Mouse (Mus musculus) MN1 (cell line): Measurements from ENCODE around the gene Hsp90ab1.

Experiments used
- DNase-seq: peaks from one replicate; pipeline ENCODE4 v3.0.0-alpha.2; 2016; ENCODE audit warnings: low spot score

Gene Hsp90ab1

DNA sequence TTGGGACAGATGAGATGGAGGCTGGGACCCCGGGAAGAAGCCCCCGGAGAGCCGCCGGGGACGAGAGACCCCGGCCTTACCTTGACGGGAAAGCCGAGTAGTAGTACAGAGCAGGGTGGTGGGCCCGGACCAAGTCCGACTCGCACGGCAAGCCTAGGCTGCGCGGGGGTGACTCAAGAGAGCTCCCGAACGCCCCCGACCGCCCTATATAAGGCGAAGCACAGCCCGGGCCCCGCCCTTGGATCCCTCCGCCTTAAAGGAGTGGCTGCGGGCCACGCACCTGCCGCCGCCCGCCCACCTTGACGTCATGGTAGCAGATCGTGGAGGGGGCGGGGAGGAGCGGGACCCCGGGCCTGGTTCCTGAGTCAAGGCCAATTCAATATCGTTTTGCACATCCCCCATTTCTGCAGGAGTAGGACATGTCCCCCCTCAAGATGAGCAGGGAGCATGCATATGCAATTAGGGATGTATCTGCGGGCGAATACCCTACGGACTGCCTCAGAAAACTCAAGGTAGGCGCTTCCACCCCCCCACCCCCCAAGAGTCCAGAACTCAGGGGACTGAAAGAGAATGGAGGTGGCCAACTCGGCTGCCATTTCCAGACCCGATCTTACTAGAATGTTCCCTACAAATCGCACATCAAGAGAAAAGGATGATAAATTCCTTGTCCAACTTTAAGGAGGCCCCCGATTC is at the start of gene Hsp90ab1:
Hsp90ab1 (minus strand) TSS at position 185 of the 693 bp plus-strand sequence.
- DNase-seq, result peak; percentile 99

DNA sequence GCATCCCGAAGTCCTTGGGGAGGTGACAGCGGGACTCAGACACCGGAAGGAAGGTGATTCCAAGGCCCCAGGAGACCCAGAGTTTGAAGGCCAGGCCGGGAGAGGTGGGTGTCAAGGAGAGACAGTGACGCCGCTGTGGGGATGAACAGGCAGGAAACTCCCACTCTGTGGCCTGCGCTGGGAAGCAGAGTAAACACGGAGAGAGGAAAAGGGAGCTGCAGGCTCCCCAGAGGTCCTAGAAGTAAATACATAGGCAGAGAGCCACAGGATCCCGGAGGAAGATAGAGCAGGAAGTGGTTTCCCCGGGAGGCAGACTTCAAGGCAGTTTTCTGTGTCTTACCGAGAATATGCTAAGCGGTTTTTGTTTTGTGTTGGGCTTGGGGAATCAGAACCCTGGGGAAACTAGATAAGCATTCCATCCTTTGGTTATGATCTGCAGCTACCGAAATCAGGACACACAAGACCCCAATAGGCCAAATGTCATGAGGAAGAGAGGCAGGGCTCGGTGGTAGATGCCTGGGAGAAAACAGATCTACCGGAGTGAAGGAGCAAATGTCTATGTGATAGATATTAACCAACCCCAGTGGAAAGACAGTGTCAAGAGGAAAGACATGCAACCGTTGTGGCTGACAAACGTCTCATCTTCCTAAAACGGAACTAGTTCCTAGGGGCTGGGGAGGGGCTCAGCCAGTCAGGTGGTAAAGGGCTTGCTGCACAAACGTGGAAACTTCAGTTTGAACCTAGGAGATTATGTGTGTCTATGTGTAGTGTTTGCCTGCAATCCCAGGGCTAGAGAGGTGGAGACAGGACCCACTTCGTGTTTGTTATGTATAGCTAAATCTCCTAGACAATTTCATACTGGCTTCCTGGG is 46.5 kb upstream of the Hsp90ab1 start:
- peak; percentile 56 for DNase-seq

- DNase-seq, result no peak
Observed at GRCm38 (mm10) chr17:45618941-45619385, 45.9 kb upstream of the Hsp90ab1 start.

GRCm38 (mm10) chr17:45617655-45618054 is 44.6 kb upstream of the Hsp90ab1 start:
- DNase-seq, result no peak

GRCm38 (mm10) chr17:45616679-45617078 is 43.6 kb upstream of the Hsp90ab1 start:
- no peak for DNase-seq

- no peak for DNase-seq
Observed at GRCm38 (mm10) chr17:45616046-45616650, 43.1 kb upstream of the Hsp90ab1 start.

GRCm38 (mm10) chr17:45612921-45613320 is 39.9 kb upstream of the Hsp90ab1 start:
- DNase-seq, result no peak

DNA sequence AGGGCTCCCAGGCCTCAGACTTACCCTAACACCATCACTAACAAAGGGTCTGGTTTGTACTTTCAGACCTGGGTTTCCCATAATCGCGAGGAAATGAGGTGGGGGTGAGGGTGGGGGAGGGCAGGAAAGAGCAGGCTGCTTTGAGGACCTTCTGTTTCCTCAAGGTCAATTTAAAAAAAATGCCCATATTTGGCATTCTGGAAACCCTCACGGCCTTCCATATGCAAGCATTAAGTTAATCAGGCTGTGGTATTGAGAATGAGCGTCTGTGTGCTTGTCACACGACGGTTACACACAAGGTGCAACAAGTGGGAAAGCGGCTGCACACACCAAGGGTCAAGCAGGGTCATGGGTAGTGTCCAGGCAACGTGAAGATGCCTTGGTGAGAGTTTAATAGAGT is 38.9 kb upstream of the Hsp90ab1 start:
- DNase-seq, result no peak

DNA sequence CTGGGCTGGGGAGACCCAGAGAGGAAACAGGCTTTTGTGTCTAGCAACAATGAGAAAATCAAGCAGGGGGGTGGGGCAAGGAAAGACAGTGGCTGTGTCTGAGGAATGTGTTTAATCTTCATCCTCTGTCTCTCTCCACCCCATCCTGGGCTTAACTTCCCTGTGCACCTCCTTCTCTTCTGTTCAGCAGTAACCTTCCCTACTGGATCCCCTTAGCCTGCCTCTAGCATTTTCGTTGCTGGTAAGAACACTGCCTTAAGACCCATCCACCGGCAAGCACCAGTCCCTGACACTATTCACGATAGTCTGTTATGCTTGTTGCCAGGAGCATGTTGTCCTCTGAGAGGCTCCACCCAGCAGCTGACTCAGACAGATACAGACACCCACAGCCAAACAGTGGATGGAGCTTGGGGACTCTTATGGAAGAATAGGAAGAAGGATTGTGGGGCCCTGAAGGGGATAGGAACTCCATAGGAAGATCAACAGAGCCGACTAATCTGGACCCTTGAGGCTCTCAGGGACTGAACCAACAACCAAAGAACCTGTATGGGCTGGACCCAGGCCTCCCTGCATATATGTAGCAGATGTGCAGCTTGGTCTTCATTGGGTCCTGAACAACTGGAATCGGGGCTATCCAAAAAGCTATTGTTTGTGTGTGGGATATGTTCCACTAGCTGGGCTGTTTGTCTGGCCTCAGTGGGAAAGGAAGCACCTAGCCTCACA is 37.2 kb upstream of the Hsp90ab1 start:
- peak; percentile 71 for DNase-seq

DNA sequence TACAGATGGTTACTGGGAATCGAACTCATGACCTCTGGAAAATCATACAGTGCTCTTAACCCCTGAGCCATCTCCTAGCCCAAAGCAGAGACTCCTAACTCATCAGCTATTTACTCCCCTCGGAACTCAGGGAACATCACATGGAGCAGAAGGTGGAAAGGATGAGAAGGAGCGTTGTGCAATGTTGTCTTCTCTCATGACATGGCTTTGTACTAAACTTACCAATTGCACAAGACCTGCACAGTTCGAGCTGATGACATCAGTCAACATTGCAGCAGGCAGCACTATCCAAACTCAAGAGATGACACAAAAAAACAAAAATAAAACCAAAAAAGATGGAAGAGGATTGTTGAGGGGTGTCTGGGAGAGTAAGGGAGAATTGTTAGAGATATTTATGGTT is 35.3 kb upstream of the Hsp90ab1 start:
- DNase-seq, result no peak

DNA sequence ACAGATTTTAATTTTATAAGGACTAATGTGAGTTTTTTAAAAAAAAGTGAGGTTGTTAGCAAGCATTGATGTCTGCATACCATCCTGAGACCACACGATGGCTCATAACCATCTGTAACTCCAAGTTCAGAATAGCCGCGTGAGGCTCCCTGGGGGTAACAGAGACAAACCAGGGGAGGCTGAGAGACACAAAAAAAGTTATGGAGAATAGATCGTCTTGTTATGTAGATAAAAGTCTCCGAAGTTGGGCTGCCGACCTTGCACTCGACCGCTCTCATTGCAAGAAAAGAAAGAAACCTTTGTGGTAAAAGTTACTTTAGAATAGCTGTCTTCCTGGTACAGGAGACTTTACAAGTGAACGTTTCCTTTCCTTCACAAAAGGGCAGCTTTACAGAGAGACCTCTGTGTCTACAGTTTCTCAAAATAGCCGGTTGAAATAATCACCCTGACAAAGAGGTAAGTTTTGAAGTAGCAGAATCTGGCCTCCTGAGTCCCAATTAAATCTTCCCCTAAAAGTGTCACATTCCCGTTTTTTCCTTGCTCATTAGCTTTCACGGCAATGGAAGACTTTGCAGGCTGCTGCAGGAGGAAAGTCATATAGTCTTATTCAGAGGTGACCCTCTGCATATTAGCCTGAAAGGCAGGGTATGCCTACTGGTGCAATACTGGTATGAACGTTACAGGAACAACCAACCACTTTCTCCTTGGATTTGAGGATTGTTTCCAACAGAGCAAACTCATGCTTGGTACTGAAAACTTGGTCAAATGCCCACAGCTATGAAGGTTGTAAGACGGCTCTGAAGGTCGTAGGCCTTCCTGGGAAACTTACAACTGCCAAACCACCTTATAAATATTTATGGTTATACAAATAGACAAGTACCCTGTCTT is 34.2 kb upstream of the Hsp90ab1 start:
- no peak for DNase-seq

- peak; percentile 78 for DNase-seq
Observed at GRCm38 (mm10) chr17:45602984-45603383, 29.9 kb upstream of the Hsp90ab1 start.

DNA sequence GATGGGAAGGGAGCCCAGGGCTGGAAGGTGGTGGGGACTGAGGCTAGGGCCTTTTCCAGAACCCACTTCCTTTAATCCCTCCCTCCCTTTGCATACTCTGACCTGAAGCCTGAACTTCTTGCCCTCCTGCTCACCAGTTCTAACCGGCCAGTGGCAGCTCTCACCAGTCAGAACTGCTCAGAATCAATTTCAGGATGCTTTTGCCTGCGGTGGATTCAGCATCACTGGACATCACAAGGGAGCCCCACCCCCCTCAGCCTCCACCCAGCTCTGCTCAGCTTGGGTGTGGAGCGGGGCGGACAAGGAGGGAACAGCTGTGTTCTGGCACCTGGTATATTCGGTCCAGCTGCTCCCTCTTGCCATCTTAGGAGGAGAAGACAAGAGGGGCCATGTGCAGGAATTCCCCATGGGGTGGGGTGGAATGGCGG is 28.8 kb upstream of the Hsp90ab1 start, which contains the start of gene Mymx:
Mymx (minus strand) TSS at position 226 of the 428 bp plus-strand sequence.
- DNase-seq, result peak; percentile 70

DNA sequence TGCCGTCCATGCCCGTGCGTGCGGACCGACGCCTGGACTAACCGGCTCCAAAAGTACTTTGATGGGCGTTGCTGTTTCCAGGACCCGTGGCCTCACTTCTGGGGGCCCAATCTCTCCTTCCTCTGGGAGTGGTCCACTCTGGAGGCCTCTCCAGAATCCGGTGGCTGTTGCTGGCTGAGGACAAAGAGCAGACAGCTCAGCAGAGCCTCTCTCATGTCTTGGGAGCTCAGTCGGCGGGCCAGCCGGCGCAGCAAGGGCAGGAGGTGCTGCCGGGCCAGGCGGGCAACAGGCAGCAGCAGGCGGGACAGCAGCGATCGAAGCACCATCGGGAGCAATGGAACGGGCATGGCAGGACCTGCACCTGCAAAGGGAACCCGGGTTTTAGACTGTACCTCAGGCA is 28.3 kb upstream of the Hsp90ab1 start:
- no peak for DNase-seq

GRCm38 (mm10) chr17:45600267-45600666 is 27.2 kb upstream of the Hsp90ab1 start:
- no peak for DNase-seq

- peak; percentile 86 for DNase-seq
Observed at GRCm38 (mm10) chr17:45599446-45600242, 26.6 kb upstream of the Hsp90ab1 start, which contains the start of gene Slc29a1. Slc29a1 (minus strand) TSS chr17:45599606.

DNA sequence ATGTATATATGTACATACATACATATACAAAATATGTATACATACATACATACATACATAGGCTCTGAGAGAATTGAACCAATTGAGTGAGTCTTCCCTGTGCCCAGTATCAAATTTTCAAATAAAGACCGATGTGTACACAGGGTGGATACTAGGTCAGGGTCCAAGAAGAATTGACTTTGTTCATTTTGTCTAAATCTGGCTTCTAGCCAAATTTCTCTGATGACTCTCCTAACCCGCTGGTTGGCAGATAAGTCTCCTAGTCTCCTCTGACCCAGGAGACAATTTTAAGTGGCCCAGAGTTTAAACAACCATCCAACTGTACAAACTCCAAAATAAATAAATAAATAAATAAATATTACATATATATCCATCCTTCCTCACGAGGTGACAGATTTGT is 25.8 kb upstream of the Hsp90ab1 start:
- no peak for DNase-seq

DNA sequence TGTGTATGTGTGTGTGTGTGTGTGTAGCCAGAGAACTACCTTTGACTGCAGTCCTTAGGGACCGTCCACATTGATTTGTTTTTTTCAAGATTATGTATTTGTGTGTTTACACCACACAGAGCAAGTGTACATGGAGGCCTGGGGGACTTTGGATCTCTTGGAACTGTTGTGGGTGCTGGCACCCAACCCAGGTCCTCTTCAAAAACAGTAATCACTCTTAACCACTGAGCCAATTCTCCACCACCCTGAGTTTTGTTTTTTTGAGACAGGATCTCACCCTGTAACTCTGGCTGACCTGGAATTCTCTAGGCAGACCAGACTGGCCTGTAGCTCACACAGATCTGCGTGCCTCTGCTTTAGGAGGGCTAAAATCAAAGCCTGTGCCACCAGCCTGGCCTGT is 25.3 kb upstream of the Hsp90ab1 start:
- no peak for DNase-seq

DNA sequence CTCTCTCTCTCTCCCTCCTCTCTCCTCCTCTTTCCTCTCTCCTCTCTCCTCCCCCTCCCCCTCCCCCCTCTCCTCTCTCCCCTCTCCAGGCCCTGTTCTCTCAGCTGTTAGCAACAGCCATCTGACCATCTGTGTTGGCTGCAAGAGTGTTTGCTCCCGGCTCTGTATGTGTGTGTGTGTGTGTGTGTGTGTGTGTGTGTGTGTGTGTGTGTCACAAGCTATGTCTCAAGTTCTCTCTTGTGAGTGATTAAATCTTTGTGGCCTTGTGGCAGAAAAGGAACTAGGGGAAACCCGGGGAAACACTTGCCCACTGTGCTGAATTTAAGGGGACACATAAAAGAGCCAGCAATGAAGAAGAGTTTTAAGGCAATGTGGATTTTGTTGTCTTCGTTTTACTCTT is 24.7 kb upstream of the Hsp90ab1 start:
- DNase-seq, result peak; percentile 60
